Mouse (Mus musculus): ENCODE data around the gene Wnt3.

DNA sequence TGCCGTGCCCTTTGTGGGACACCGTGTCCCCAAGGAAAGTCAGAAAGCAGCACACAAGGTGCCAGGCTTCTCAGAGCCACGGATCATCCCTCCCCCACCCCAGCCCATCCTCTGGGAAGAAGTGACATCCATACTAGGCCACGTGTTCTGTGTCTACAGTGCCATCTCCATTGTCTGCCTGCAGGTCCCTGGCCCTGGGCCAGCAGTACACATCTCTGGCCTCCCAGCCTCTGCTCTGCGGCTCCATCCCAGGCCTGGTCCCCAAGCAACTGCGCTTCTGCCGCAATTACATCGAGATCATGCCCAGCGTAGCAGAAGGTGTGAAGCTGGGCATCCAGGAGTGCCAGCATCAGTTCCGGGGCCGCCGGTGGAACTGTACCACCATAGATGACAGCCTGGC is 34.0 kb downstream of the Wnt3 start:
- TF ChIP-seq CTCF (conservative IDR thresholded peaks at IDR 0.05; ENCODE audit: insufficient read depth, insufficient read length, low read depth, low read length) (no peak), POLR2A (IDR thresholded peaks at IDR 0.05; ENCODE audit: low read depth, low read length) (no peak)
